Mouse (Mus musculus): ENCODE data around the gene Zranb1.

- TF ChIP-seq CTCF (conservative IDR thresholded peaks at IDR 0.05; ENCODE audit: insufficient read depth, insufficient read length, low read depth, low read length) (peak; percentile 93), POLR2A (IDR thresholded peaks at IDR 0.05; ENCODE audit: low read depth, low read length) (no peak)
Observed at GRCm38 (mm10) chr7:133003421-133003820, 72.5 kb downstream of the Zranb1 start.
